Mouse (Mus musculus): ENCODE results near the gene Ms4a4a.

GRCm38 (mm10) chr19:11415581-11415980 lies 40.3 kb downstream of the Ms4a4a start:
- TF ChIP-seq POLR2A (IDR thresholded peaks at IDR 0.05; ENCODE audit: low read depth, low read length) (no peak), TBP (conservative IDR thresholded peaks at IDR 0.05; ENCODE audit: low read depth, low read length) (no peak), USF1 (IDR thresholded peaks at IDR 0.05; ENCODE audit: low read depth, low read length) (no peak), EP300 (IDR thresholded peaks at IDR 0.05; ENCODE audit: low read length) (no peak)
